ENCODE assay signal across 20 mouse cellular contexts in genomic region chr3:34222291-34222690, GRCm38 (mm10).
DNase-seq lines count a peak whose midpoint lies in the region; ATAC-seq and TF ChIP-seq lines count a peak whose summit lies in the region.
"Had no signal": no experiment of that assay in that cellular context is flagged by ENCODE, and none has a peak within 500 bp of the region (broad histone marks: within the 10 kb centered on the region; RNA-seq: fewer than 3 reads in every experiment).

No protein-coding gene starts in this region.

- H3K27ac ChIP-seq in forebrain, embryonic 11.5 days (ENCODE audit: low read depth, low read length): no peak overlapping the region
- no peak overlapping the region for H3K27ac ChIP-seq in forebrain, embryonic 12.5 days
- H3K27ac ChIP-seq in kidney, adult 2 months (ENCODE audit: insufficient read depth, low read depth, low read length): no peak overlapping the region
- no peak overlapping the region for H3K27ac ChIP-seq in kidney, embryonic 15.5 days
- no peak overlapping the region for H3K27ac ChIP-seq in gastrocnemius, adult 2 months
- H3K27ac ChIP-seq: embryonic facial prominence, embryonic 13.5 days; forebrain, embryonic 15.5 days; hindbrain, embryonic 10.5 days; hindbrain, embryonic 14.5 days had no signal

- no peaks in the 10 kb centered on the region for H3K4me1 ChIP-seq in forebrain, embryonic 11.5 days (replicated peaks; ENCODE audit: control insufficient read depth, insufficient read depth, low read length)
- H3K4me1 ChIP-seq in forebrain, embryonic 12.5 days: no peaks in the 10 kb centered on the region
- no peaks in the 10 kb centered on the region for H3K4me1 ChIP-seq in kidney, adult 2 months (ENCODE audit: control insufficient read depth, insufficient read depth, low read length)
- H3K4me1 ChIP-seq in kidney, embryonic 15.5 days: 0 out of 2 replicates have a peak, but pooled peaks cover 2% of the 10 kb centered on the region
- H3K4me1 ChIP-seq: embryonic facial prominence, embryonic 13.5 days; forebrain, embryonic 15.5 days; heart, embryonic 12.5 days; hindbrain, embryonic 10.5 days had no signal

- no peaks in the 10 kb centered on the region for H3K9me3 ChIP-seq in forebrain, embryonic 11.5 days (ENCODE audit: control insufficient read depth, low read length)
- H3K9me3 ChIP-seq in forebrain, embryonic 12.5 days: peaks cover 3% of the 10 kb centered on the region; the same call in 1 of the 2 replicates
- H3K9me3 ChIP-seq in kidney, embryonic 15.5 days (replicated peaks): no peaks in the 10 kb centered on the region
- H3K9me3 ChIP-seq: forebrain, embryonic 15.5 days; G1E had no signal

- ATAC-seq in forebrain, embryonic 11.5 days (replicated peaks; ENCODE audit: low FRiP score): no peak
- ATAC-seq in forebrain, embryonic 12.5 days (ENCODE audit: low FRiP score): no peak
- no peak for ATAC-seq in kidney, embryonic 15.5 days (replicated peaks; ENCODE audit: low FRiP score)
- ATAC-seq: CD4-positive, CD25-positive, alpha-beta regulatory T cell, adult 4 months; forebrain, embryonic 15.5 days had no signal

- intact Hi-C loops in gastrocnemius, adult 2 months (cut with DNase I): no loop called here

- H3K36me3 ChIP-seq in forebrain, embryonic 11.5 days (ENCODE audit: control insufficient read depth, insufficient read depth, low read length): no peaks in the 10 kb centered on the region
- no peaks in the 10 kb centered on the region for H3K36me3 ChIP-seq in forebrain, embryonic 12.5 days (replicated peaks)
- no peaks in the 10 kb centered on the region for H3K36me3 ChIP-seq in kidney, adult 2 months (ENCODE audit: control insufficient read depth, insufficient read depth, low read length)
- no peaks in the 10 kb centered on the region for H3K36me3 ChIP-seq in kidney, embryonic 15.5 days
- H3K36me3 ChIP-seq: embryonic facial prominence, embryonic 13.5 days; forebrain, embryonic 15.5 days; G1E; heart, embryonic 12.5 days; hindbrain, embryonic 10.5 days had no signal

- no peak for TF ChIP-seq POLR2A in kidney, adult 2 months (IDR thresholded peaks at IDR 0.05; ENCODE audit: low read depth, low read length)

- no peak overlapping the region for H3K4me3 ChIP-seq in forebrain, embryonic 11.5 days (ENCODE audit: low read depth, low read length)
- no peak overlapping the region for H3K4me3 ChIP-seq in forebrain, embryonic 12.5 days (replicated peaks)
- H3K4me3 ChIP-seq in kidney, adult 2 months (ENCODE audit: insufficient read depth, low read depth, low read length): no peak overlapping the region
- no peak overlapping the region for H3K4me3 ChIP-seq in kidney, embryonic 15.5 days (replicated peaks)
- no peak overlapping the region for H3K4me3 ChIP-seq in gastrocnemius, adult 2 months
- H3K4me3 ChIP-seq: embryonic facial prominence, embryonic 13.5 days; forebrain, embryonic 15.5 days; heart, embryonic 12.5 days; hindbrain, embryonic 10.5 days had no signal

- peak; percentile 23 for DNase-seq in forebrain, embryonic 11.5 days (ENCODE audit: low spot score)
- DNase-seq in kidney, adult 2 months: peak; percentile 63
- peak; percentile 8 for DNase-seq in kidney, postnatal 10 days
- peak; percentile 13 to 21 for DNase-seq in kidney, postnatal 4 days
- DNase-seq in gastrocnemius, adult 2 months: no peak
- DNase-seq: adrenal gland, postnatal 10 days; B cell, adult 2 months; cerebellum, adult 11 months; cerebellum, adult 9-10 months; cerebellum, postnatal 36 days; gastrocnemius, postnatal 10 days had no signal

- WGBS in forebrain, embryonic 11.5 days: 92% methylated on average over 10 of the region's 10 CpGs
- whole genome bisulfite sequencing in forebrain, embryonic 12.5 days: 93% methylated on average over 10 of the region's 10 CpGs
- 55% methylated on average over 10 of the region's 10 CpGs for whole genome bisulfite sequencing in kidney, adult 2 months
- WGBS in kidney, embryonic 15.5 days: 74% methylated on average over 10 of the region's 10 CpGs

- H3K4me2 ChIP-seq in forebrain, embryonic 11.5 days (ENCODE audit: low read depth, low read length, severe bottlenecking): no peak overlapping the region
- H3K4me2 ChIP-seq in forebrain, embryonic 12.5 days: no peak overlapping the region
- no peak overlapping the region for H3K4me2 ChIP-seq in kidney, embryonic 15.5 days
- H3K4me2 ChIP-seq: embryonic facial prominence, embryonic 13.5 days; forebrain, embryonic 15.5 days; heart, embryonic 12.5 days; hindbrain, embryonic 14.5 days had no signal

- no peak for TF ChIP-seq CTCF in kidney, adult 2 months (conservative IDR thresholded peaks at IDR 0.05; ENCODE audit: insufficient read depth, insufficient read length, low read depth, low read length)
- TF ChIP-seq CTCF in gastrocnemius, adult 2 months (IDR thresholded peaks at IDR 0.05): no peak

- H3K9ac ChIP-seq in forebrain, embryonic 11.5 days (ENCODE audit: low read length): no peak overlapping the region
- H3K9ac ChIP-seq in forebrain, embryonic 12.5 days: no peak overlapping the region
- no peak overlapping the region for H3K9ac ChIP-seq in kidney, embryonic 15.5 days
- H3K9ac ChIP-seq: embryonic facial prominence, embryonic 13.5 days; forebrain, embryonic 15.5 days; heart, embryonic 12.5 days; hindbrain, embryonic 14.5 days had no signal

- H3K27me3 ChIP-seq in forebrain, embryonic 11.5 days (ENCODE audit: control insufficient read depth, insufficient read depth, low read length): no peaks in the 10 kb centered on the region
- H3K27me3 ChIP-seq in forebrain, embryonic 12.5 days: no peaks in the 10 kb centered on the region
- H3K27me3 ChIP-seq in kidney, adult 2 months (replicated peaks; ENCODE audit: control insufficient read depth, insufficient read depth, low read length): no peaks in the 10 kb centered on the region
- no peaks in the 10 kb centered on the region for H3K27me3 ChIP-seq in kidney, embryonic 15.5 days
- H3K27me3 ChIP-seq: embryonic facial prominence, embryonic 13.5 days; forebrain, embryonic 15.5 days; heart, embryonic 12.5 days had no signal
